Mouse (Mus musculus): ENCODE measurements around the gene Ankrd65.

DNA sequence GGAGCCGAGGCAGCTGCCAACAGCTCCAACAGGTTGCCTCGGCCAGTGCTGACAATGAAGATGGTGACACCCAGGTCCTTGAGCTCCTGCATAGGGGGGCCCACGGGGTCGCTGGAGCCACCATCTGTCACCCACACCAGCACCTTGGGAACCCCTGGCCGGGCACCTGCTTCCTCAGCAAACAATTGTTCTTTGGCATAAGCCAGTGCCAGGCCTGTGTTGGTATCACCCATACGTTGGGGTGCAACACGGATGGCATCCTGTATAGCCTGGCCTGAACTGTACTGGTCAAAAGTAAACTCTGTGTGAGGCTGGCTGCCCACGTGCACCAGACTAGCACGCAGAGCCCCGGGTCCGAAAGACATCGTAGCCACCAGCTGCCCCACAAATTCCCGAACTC is 17.5 kb upstream of the Ankrd65 start:
- TF ChIP-seq CTCF (IDR thresholded peaks at IDR 0.05; ENCODE audit: low read depth): no peak
- TF ChIP-seq EP300 (IDR thresholded peaks at IDR 0.05; ENCODE audit: low read depth): no peak
